8 mouse cellular contexts compared by ENCODE assay signal in genomic region chr8:106134751-106135571, GRCm38 (mm10). TPM values are rescaled to one million over a fixed set of nuclear protein-coding genes. Genes with fewer than 3 reads are reported as not detected.
DNase-seq lines count a peak whose midpoint lies in the region; ATAC-seq lines count a peak whose summit lies in the region.

No protein-coding gene starts in this region.

- WGBS in embryonic facial prominence, embryonic 11.5 days = 19% methylated on average over 14 of the region's 14 CpGs
- 17% methylated on average over 14 of the region's 14 CpGs for WGBS in large intestine, adult 2 months

- peak overlapping the region; percentile 10 for H3K4me2 ChIP-seq in embryonic facial prominence, embryonic 11.5 days (ENCODE audit: low read depth, low read length)

- H3K36me3 ChIP-seq in embryonic facial prominence, embryonic 11.5 days (replicated peaks; ENCODE audit: control insufficient read depth, insufficient read depth, low read depth, low read length) = peaks cover 2% of the 10 kb centered on the region; the same call in 1 of the 2 replicates

- ATAC-seq in CD4-positive, CD25-positive, alpha-beta regulatory T cell, adult 4 months = no peak
- peak; percentile 58 for ATAC-seq in embryonic facial prominence, embryonic 11.5 days (replicated peaks; ENCODE audit: insufficient number of reproducible peaks, low FRiP score, low TSS enrichment, low read depth)
- no peak for ATAC-seq in monocyte, adult 5-6 weeks (replicated peaks; ENCODE audit: insufficient number of reproducible peaks, low FRiP score, low TSS enrichment, poor library complexity, severe bottlenecking)

- no peak overlapping the region for H3K9ac ChIP-seq in embryonic facial prominence, embryonic 11.5 days (replicated peaks; ENCODE audit: low read length)

- no peaks in the 10 kb centered on the region for H3K9me3 ChIP-seq in embryonic facial prominence, embryonic 11.5 days (replicated peaks; ENCODE audit: control insufficient read depth, low read length)

- H3K27me3 ChIP-seq in embryonic facial prominence, embryonic 11.5 days (ENCODE audit: control insufficient read depth, insufficient read depth, low read length) = peaks cover 32% of the 10 kb centered on the region

- H3K4me3 ChIP-seq in embryonic facial prominence, embryonic 11.5 days (ENCODE audit: low read depth, low read length) = peak overlapping the region; percentile 48; the same call in 1 of the 2 replicates

- H3K4me1 ChIP-seq in embryonic facial prominence, embryonic 11.5 days (ENCODE audit: control insufficient read depth, insufficient read depth, low read length) = peaks cover 5% of the 10 kb centered on the region; the same call in 1 of the 2 replicates

- H3K27ac ChIP-seq in embryonic facial prominence, embryonic 11.5 days (replicated peaks; ENCODE audit: low read depth, low read length) = no peak overlapping the region

- DNase-seq in CD4-positive, CD25-positive, alpha-beta regulatory T cell, adult 2 months (ENCODE audit: low read depth, low spot score) = peak; percentile 39
- peak; percentile 58 for DNase-seq in embryonic facial prominence, embryonic 11.5 days (ENCODE audit: low spot score)
- peak; percentile 93 for DNase-seq in large intestine, adult 2 months (ENCODE audit: low read depth, low spot score)
- DNase-seq in mesoderm, embryonic 11.5 days (ENCODE audit: low read depth, low spot score) = peak; percentile 23
- no peak for DNase-seq in layer of hippocampus, postnatal 14 days (ENCODE audit: low spot score in 2 of 2)
- no peak for DNase-seq in spleen, postnatal 4 days (ENCODE audit: low spot score in 2 of 2)

RNA-seq across cellular contexts. Expression of gene Esrp2, which starts 1.8 kb away (rescaled TPM):
- not detected for polyA plus RNA-seq in CD4-positive, CD25-positive, alpha-beta regulatory T cell, adult 4 months (2017; shearing (Covaris generic))
- 4.1 and 6.7 TPM in 2 replicates for polyA plus RNA-seq in embryonic facial prominence, embryonic 11.5 days (2014; fragmentation: Nextera tagmentation; extraction: Ambion mirVana)
- 19.4 and 32.1 TPM in 2 replicates for polyA plus RNA-seq in large intestine, adult 2 months (2012; rRNA removed)
- total RNA-seq in layer of hippocampus, postnatal 14 days (2021) = not detected
- not detected in 3 replicates for total RNA-seq in monocyte, adult 5-6 weeks (2017)

RNA-seq across cellular contexts. Expression of gene Pla2g15, which starts 15.2 kb away (rescaled TPM):
- polyA plus RNA-seq in CD4-positive, CD25-positive, alpha-beta regulatory T cell, adult 4 months (2017; shearing (Covaris generic)) = 1 to 10 TPM; 4.8 to 7.7 TPM
- polyA plus RNA-seq in embryonic facial prominence, embryonic 11.5 days (2014; fragmentation: Nextera tagmentation; extraction: Ambion mirVana) = 6.6 and 8.7 TPM in 2 replicates
- 4.5 TPM in 2 replicates for polyA plus RNA-seq in large intestine, adult 2 months (2012; rRNA removed)
- 10 to 100 TPM; 18.5 to 19.4 TPM for total RNA-seq in layer of hippocampus, postnatal 14 days (2021)
- 7.7 to 8.6 TPM (median 8.2 TPM) in 3 replicates for total RNA-seq in monocyte, adult 5-6 weeks (2017)

RNA-seq across cellular contexts. Expression of gene Slc7a6, which starts 33.7 kb away (rescaled TPM):
- 10 to 100 TPM; 28.6 to 43.7 TPM for polyA plus RNA-seq in CD4-positive, CD25-positive, alpha-beta regulatory T cell, adult 4 months (2017; shearing (Covaris generic))
- 82.4 and 90.9 TPM in 2 replicates for polyA plus RNA-seq in embryonic facial prominence, embryonic 11.5 days (2014; fragmentation: Nextera tagmentation; extraction: Ambion mirVana)
- polyA plus RNA-seq in large intestine, adult 2 months (2012; rRNA removed) = 7.7 and 11.6 TPM in 2 replicates
- 10 to 100 TPM; 25.7 to 26.3 TPM for total RNA-seq in layer of hippocampus, postnatal 14 days (2021)
- 11.1 to 13.3 TPM (median 13.1 TPM) in 3 replicates for total RNA-seq in monocyte, adult 5-6 weeks (2017)

Comparison
In these comparisons a context has a peak if more than half of its experiments do, and no peak if none do; other contexts are left out.
1. DNase-seq: peak in CD4-positive, CD25-positive, alpha-beta regulatory T cell, adult 2 months (single experiment), embryonic facial prominence, embryonic 11.5 days (single experiment), large intestine, adult 2 months (single experiment) and mesoderm, embryonic 11.5 days (single experiment); none in layer of hippocampus, postnatal 14 days (0 of 2) and spleen, postnatal 4 days (0 of 2).